Mouse (Mus musculus): Measurements from ENCODE around the gene Cnot6. TPM values are rescaled to one million over a fixed set of nuclear protein-coding genes. Genes with fewer than 3 reads are reported as not detected.
A peak's percentile ranks its signal among the peaks of the same experiment; 100 is the strongest.

The Cnot6 gene
- polyA plus RNA-seq, 1 experiment from 2014 or later: 30.0 TPM

GRCm38 (mm10) chr11:49722692-49723091 is 10.2 kb upstream of the Cnot6 start:
- no peaks in the 10 kb centered on the region for H3K27me3 ChIP-seq (ENCODE audit: control insufficient read depth, insufficient read depth, low read length)
- no peak for ATAC-seq (replicated peaks; ENCODE audit: extremely low read depth, insufficient read depth, low FRiP score)
- 69% methylated on average over 6 of the region's 6 CpGs for WGBS
- H3K36me3 ChIP-seq (ENCODE audit: control insufficient read depth, insufficient read depth): no peaks in the 10 kb centered on the region
- no peak overlapping the region for H3K9ac ChIP-seq (ENCODE audit: low read length)
- H3K4me2 ChIP-seq (ENCODE audit: low read depth, low read length): no peak overlapping the region
- peaks cover 9% of the 10 kb centered on the region for H3K4me1 ChIP-seq (ENCODE audit: control insufficient read depth, insufficient read depth, low read length)
- H3K9me3 ChIP-seq (replicated peaks; ENCODE audit: control insufficient read depth, low read length): no peaks in the 10 kb centered on the region
- no peak overlapping the region for H3K27ac ChIP-seq (ENCODE audit: low read length)
- H3K4me3 ChIP-seq (ENCODE audit: low read length): no peak overlapping the region

GRCm38 (mm10) chr11:49721358-49721757 is 8.8 kb upstream of the Cnot6 start:
- Histone ChIP-seq H3K4me1 (ENCODE audit: control insufficient read depth, insufficient read depth, low read length) (0 out of 2 replicates have a peak, but pooled peaks cover 4% of the 10 kb centered on the region), H3K27ac (ENCODE audit: low read length) (no peak overlapping the region), H3K9me3 (replicated peaks; ENCODE audit: control insufficient read depth, low read length) (no peaks in the 10 kb centered on the region)

GRCm38 (mm10) chr11:49719466-49720151 is 7.1 kb upstream of the Cnot6 start:
- Histone ChIP-seq H3K4me3 (ENCODE audit: low read length) (no peak overlapping the region), H3K27ac (ENCODE audit: low read length) (no peak overlapping the region), H3K9me3 (replicated peaks; ENCODE audit: control insufficient read depth, low read length) (no peaks in the 10 kb centered on the region), H3K36me3 (ENCODE audit: control insufficient read depth, insufficient read depth) (no peaks in the 10 kb centered on the region), H3K27me3 (ENCODE audit: control insufficient read depth, insufficient read depth, low read length) (no peaks in the 10 kb centered on the region), H3K4me2 (ENCODE audit: low read depth, low read length) (no peak overlapping the region), H3K4me1 (ENCODE audit: control insufficient read depth, insufficient read depth, low read length) (0 out of 2 replicates have a peak, but pooled peaks cover 4% of the 10 kb centered on the region), H3K9ac (ENCODE audit: low read length) (no peak overlapping the region)
- no peak for ATAC-seq (replicated peaks; ENCODE audit: extremely low read depth, insufficient read depth, low FRiP score)
- WGBS: 83% methylated on average over 8 of the region's 8 CpGs

More at GRCm38 (mm10) chr11:49721358-49721757, 8.8 kb upstream of the Cnot6 start:
- no peaks in the 10 kb centered on the region for H3K27me3 ChIP-seq (ENCODE audit: control insufficient read depth, insufficient read depth, low read length)
- WGBS: 48% methylated on average over 1 of the region's 1 CpGs
- no peak overlapping the region for H3K4me2 ChIP-seq (ENCODE audit: low read depth, low read length)
- H3K4me3 ChIP-seq (ENCODE audit: low read length): no peak overlapping the region
- no peak for ATAC-seq (replicated peaks; ENCODE audit: extremely low read depth, insufficient read depth, low FRiP score)
- no peaks in the 10 kb centered on the region for H3K36me3 ChIP-seq (ENCODE audit: control insufficient read depth, insufficient read depth)
- H3K9ac ChIP-seq (ENCODE audit: low read length): no peak overlapping the region

- Histone ChIP-seq H3K9me3 (replicated peaks; ENCODE audit: control insufficient read depth, low read length) (no peaks in the 10 kb centered on the region), H3K9ac (ENCODE audit: low read length) (peak overlapping the region; percentile 73), H3K4me3 (ENCODE audit: low read length) (peak overlapping the region; percentile 99), H3K4me2 (ENCODE audit: low read depth, low read length) (peak overlapping the region; percentile 88), H3K4me1 (ENCODE audit: control insufficient read depth, insufficient read depth, low read length) (peaks cover 23% of the 10 kb centered on the region), H3K27ac (ENCODE audit: low read length) (peak overlapping the region; percentile 86), H3K36me3 (ENCODE audit: control insufficient read depth, insufficient read depth) (no peaks in the 10 kb centered on the region), H3K27me3 (ENCODE audit: control insufficient read depth, insufficient read depth, low read length) (no peaks in the 10 kb centered on the region)
- WGBS: 35% methylated on average over 20 of the region's 20 CpGs
- no peak for ATAC-seq (replicated peaks; ENCODE audit: extremely low read depth, insufficient read depth, low FRiP score)
Observed at GRCm38 (mm10) chr11:49713336-49714334, 1.1 kb upstream of the Cnot6 start.

- WGBS: under 1% methylated on average over 52 of the region's 70 CpGs
- Histone ChIP-seq H3K4me1 (ENCODE audit: control insufficient read depth, insufficient read depth, low read length) (peaks cover 27% of the 10 kb centered on the region), H3K36me3 (ENCODE audit: control insufficient read depth, insufficient read depth) (no peaks in the 10 kb centered on the region), H3K27me3 (ENCODE audit: control insufficient read depth, insufficient read depth, low read length) (no peaks in the 10 kb centered on the region), H3K27ac (ENCODE audit: low read length) (peak overlapping the region; percentile 95), H3K9me3 (replicated peaks; ENCODE audit: control insufficient read depth, low read length) (no peaks in the 10 kb centered on the region), H3K4me3 (ENCODE audit: low read length) (peak overlapping the region; percentile 99), H3K9ac (ENCODE audit: low read length) (peak overlapping the region; percentile 99), H3K4me2 (ENCODE audit: low read depth, low read length) (peak overlapping the region; percentile 74)
- ATAC-seq (replicated peaks; ENCODE audit: extremely low read depth, insufficient read depth, low FRiP score): peak; percentile 37
Observed at GRCm38 (mm10) chr11:49711981-49712554, 455 bp downstream of the Cnot6 start.

- H3K27me3 ChIP-seq (ENCODE audit: control insufficient read depth, insufficient read depth, low read length): no peaks in the 10 kb centered on the region
- 55% methylated on average over 2 of the region's 2 CpGs for WGBS
- peak overlapping the region; percentile 74 for H3K4me2 ChIP-seq (ENCODE audit: low read depth, low read length)
- no peak overlapping the region for H3K27ac ChIP-seq (ENCODE audit: low read length)
- H3K9me3 ChIP-seq (replicated peaks; ENCODE audit: control insufficient read depth, low read length): no peaks in the 10 kb centered on the region
- H3K9ac ChIP-seq (ENCODE audit: low read length): peak overlapping the region; percentile 99; the same call in 1 of the 2 replicates
- peak overlapping the region; percentile 99 for H3K4me3 ChIP-seq (ENCODE audit: low read length)
- peaks cover 29% of the 10 kb centered on the region for H3K4me1 ChIP-seq (ENCODE audit: control insufficient read depth, insufficient read depth, low read length)
- ATAC-seq (replicated peaks; ENCODE audit: extremely low read depth, insufficient read depth, low FRiP score): no peak
- H3K36me3 ChIP-seq (ENCODE audit: control insufficient read depth, insufficient read depth): peaks cover 8% of the 10 kb centered on the region
Observed at GRCm38 (mm10) chr11:49710664-49711063, 1.9 kb downstream of the Cnot6 start.

- ATAC-seq (replicated peaks; ENCODE audit: extremely low read depth, insufficient read depth, low FRiP score): no peak
- Histone ChIP-seq H3K4me3 (ENCODE audit: low read length) (no peak overlapping the region), H3K27me3 (ENCODE audit: control insufficient read depth, insufficient read depth, low read length) (no peaks in the 10 kb centered on the region), H3K4me1 (ENCODE audit: control insufficient read depth, insufficient read depth, low read length) (peaks cover 24% of the 10 kb centered on the region), H3K9ac (ENCODE audit: low read length) (no peak overlapping the region), H3K36me3 (ENCODE audit: control insufficient read depth, insufficient read depth) (peaks cover 12% of the 10 kb centered on the region), H3K27ac (ENCODE audit: low read length) (no peak overlapping the region), H3K4me2 (ENCODE audit: low read depth, low read length) (no peak overlapping the region), H3K9me3 (replicated peaks; ENCODE audit: control insufficient read depth, low read length) (no peaks in the 10 kb centered on the region)
- 64% methylated on average over 2 of the region's 2 CpGs for WGBS
Observed at GRCm38 (mm10) chr11:49707834-49708233, 4.7 kb downstream of the Cnot6 start.

GRCm38 (mm10) chr11:49704804-49705203 is 7.7 kb downstream of the Cnot6 start:
- Histone ChIP-seq H3K36me3 (ENCODE audit: control insufficient read depth, insufficient read depth) (peaks cover 26% of the 10 kb centered on the region), H3K4me1 (ENCODE audit: control insufficient read depth, insufficient read depth, low read length) (peaks cover 14% of the 10 kb centered on the region), H3K4me2 (ENCODE audit: low read depth, low read length) (no peak overlapping the region), H3K27me3 (ENCODE audit: control insufficient read depth, insufficient read depth, low read length) (no peaks in the 10 kb centered on the region), H3K9ac (ENCODE audit: low read length) (no peak overlapping the region), H3K27ac (ENCODE audit: low read length) (no peak overlapping the region), H3K9me3 (replicated peaks; ENCODE audit: control insufficient read depth, low read length) (no peaks in the 10 kb centered on the region), H3K4me3 (ENCODE audit: low read length) (no peak overlapping the region)
- WGBS: 58% methylated on average over 8 of the region's 8 CpGs
- no peak for ATAC-seq (replicated peaks; ENCODE audit: extremely low read depth, insufficient read depth, low FRiP score)
